Mouse (Mus musculus) kidney, postnatal 0 days (tissue): Measurements from ENCODE around the gene Foxd1. TPM values are rescaled to one million over a fixed set of nuclear protein-coding genes. Genes with fewer than 3 reads are reported as not detected.

Experiments used
- ATAC-seq: fragments of 200-750 bp; cut with Nextera tagmentation; replicated peaks from 2 replicates; pipeline ENCODE4 v1.8.0; 2017; ENCODE audit warnings: low read depth, moderate number of reproducible peaks, moderate TSS enrichment, moderate library complexity; ENCODE audit not compliant: low FRiP score
- DNase-seq: peaks from one replicate; pipeline ENCODE4 v3.0.0-alpha.2; 2016; ENCODE audit warnings: low spot score
- H3K27ac ChIP-seq: fragments of 300-500 bp; sonication (generic); 2 replicates; pipeline ENCODE4 v1.5.1; 2014; ENCODE audit warnings: mild to moderate bottlenecking
- H3K27me3 ChIP-seq: fragments of 300-500 bp; sonication (generic); 2 replicates; pipeline ENCODE4 v1.6.1; 2014; ENCODE audit warnings: low read length, mixed read lengths; ENCODE audit not compliant: insufficient read depth
- H3K36me3 ChIP-seq: fragments of 300-500 bp; sonication (generic); 2 replicates; pipeline ENCODE4 v1.6.1; 2014; ENCODE audit warnings: low read length, mixed read lengths; ENCODE audit not compliant: insufficient read depth
- H3K4me1 ChIP-seq: fragments of 300-500 bp; sonication (generic); replicated peaks from 2 replicates; pipeline ENCODE4 v1.6.1; 2014; ENCODE audit warnings: antibody characterized with exemption, low read length, mixed read lengths; ENCODE audit not compliant: insufficient read depth
- H3K4me2 ChIP-seq: fragments of 300-500 bp; sonication (generic); 2 replicates; pipeline ENCODE4 v1.6.1; 2014; ENCODE audit warnings: mild to moderate bottlenecking, low read length, moderate library complexity, mixed read lengths
- H3K4me3 ChIP-seq: fragments of 300-500 bp; sonication (generic); replicated peaks from 2 replicates; pipeline ENCODE4 v1.5.1; 2014; ENCODE audit warnings: low read depth, low read length
- H3K9ac ChIP-seq: fragments of 300-500 bp; sonication (generic); 2 replicates; pipeline ENCODE4 v1.6.1; 2014; ENCODE audit warnings: low read depth, low read length
- H3K9me3 ChIP-seq: fragments of 300-500 bp; sonication (generic); replicated peaks from 2 replicates; pipeline ENCODE4 v1.6.1; 2016; ENCODE audit warnings: low read length, inconsistent platforms, mixed read lengths
- CTCF ChIP-seq: IDR thresholded peaks from 2 replicates; pipeline ENCODE4 v1.5.1; 2016; ENCODE audit warnings: antibody characterized with exemption, low read depth, mild to moderate bottlenecking, moderate library complexity
- WGBS: fragments of 180-500 bp; shearing (Covaris S2); extraction: QIAGEN DNeasy Blood & Tissue Kit; methylation state at CpG from one replicate; pipeline ENCODE4 v1.1.7; 2014; 5-methylcytosine and 5-hydroxymethylcytosine counted together
- polyA plus RNA-seq: library from polyadenylated mRNA; unstranded; fragments of >200 nt; fragmentation: Nextera tagmentation; extraction: Ambion mirVana; gene quantifications from 2 replicates; pipeline ENCODE4 v1.2.1, GENCODE M21; 2015

Foxd1 gene
- polyA plus RNA-seq, 1 experiment from 2014 or later = 3.4 TPM

DNA sequence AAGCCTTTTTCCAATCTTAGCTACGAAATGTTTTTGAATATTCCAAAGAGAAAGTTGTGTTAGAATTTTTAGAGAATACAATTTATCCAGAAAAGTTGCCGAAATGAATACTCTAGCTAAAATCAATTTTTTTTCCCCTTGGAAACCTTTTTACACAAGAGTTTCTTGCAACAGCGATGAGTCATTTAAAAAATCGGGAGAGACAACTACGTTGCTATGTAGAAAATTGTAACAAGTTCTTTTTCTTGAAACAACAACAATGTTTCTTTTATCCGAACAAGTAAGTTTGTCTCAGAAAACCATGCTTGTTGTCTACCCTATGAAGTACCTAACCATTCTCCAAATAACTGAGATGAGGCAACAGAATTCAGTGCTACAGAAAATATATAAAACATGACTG lies 36.1 kb upstream of the Foxd1 start:
- WGBS = 88% methylated on average over 6 of the region's 6 CpGs
- no peaks in the 10 kb centered on the region for H3K27me3 ChIP-seq
- no peak for TF ChIP-seq CTCF

DNA sequence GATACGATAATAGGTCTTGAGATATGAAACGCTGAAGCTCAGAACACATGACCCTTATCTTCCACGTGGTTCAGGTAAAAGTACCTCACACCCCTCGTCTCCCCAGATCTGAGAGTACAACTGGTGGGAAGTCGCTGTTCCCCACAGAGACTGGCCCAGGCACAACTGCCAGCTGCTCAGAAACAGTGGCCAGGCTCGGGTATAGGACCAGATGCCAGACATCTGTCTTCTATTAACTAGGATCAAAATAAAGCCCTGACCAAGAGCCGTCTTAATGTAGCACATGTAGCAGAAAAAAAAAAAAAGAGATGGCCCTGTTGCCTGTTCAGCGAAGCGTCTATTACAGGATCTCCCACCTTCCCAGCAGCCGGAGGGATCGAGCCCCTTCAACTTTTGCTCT lies 29.0 kb upstream of the Foxd1 start:
- Histone ChIP-seq H3K4me2 (no peak overlapping the region), H3K27ac (no peak overlapping the region), H3K36me3 (no peaks in the 10 kb centered on the region), H3K4me3 (no peak overlapping the region), H3K9ac (no peak overlapping the region), H3K9me3 (no peaks in the 10 kb centered on the region), H3K4me1 (no peaks in the 10 kb centered on the region), H3K27me3 (no peaks in the 10 kb centered on the region)
- DNase-seq (no peak), ATAC-seq (no peak)
- 79% methylated on average over 11 of the region's 11 CpGs for WGBS
- TF ChIP-seq CTCF = no peak

More for the DNA sequence above, 36.1 kb upstream of the Foxd1 start:
- H3K36me3 ChIP-seq = 0 out of 2 replicates have a peak, but pooled peaks cover 3% of the 10 kb centered on the region
- ATAC-seq = no peak
- no peak for DNase-seq
- no peaks in the 10 kb centered on the region for H3K9me3 ChIP-seq
- H3K27ac ChIP-seq = no peak overlapping the region
- H3K4me3 ChIP-seq = no peak overlapping the region
- H3K4me2 ChIP-seq = peak overlapping the region; percentile 67; the same call in 1 of the 2 replicates
- peaks cover 7% of the 10 kb centered on the region; the same call in 1 of the 2 replicates for H3K4me1 ChIP-seq
- no peak overlapping the region for H3K9ac ChIP-seq

DNA sequence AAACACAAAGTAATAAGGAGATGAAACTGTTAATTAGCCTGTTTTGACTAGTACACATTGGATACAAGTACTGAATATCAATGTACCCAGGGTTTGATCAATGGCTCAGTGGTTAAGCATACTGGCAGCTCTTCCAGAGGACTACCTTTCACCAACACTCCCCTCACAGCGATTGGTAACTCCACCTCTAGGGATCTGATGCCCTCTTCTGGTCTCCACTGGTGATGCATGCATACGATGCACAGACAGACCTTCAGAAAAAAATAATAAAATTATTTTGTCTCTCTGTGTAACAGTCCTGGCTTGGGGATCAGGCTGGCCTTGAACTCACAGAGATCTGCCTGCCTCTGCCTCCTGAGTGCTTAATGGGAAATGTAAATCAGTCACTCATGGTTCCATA lies 21.9 kb upstream of the Foxd1 start:
- Histone ChIP-seq H3K27ac (no peak overlapping the region), H3K36me3 (no peaks in the 10 kb centered on the region), H3K4me3 (no peak overlapping the region), H3K4me1 (no peaks in the 10 kb centered on the region), H3K4me2 (no peak overlapping the region), H3K27me3 (no peaks in the 10 kb centered on the region), H3K9ac (no peak overlapping the region), H3K9me3 (no peaks in the 10 kb centered on the region)
- DNase-seq (peak; percentile 40), ATAC-seq (no peak)
- peak; percentile 63 for TF ChIP-seq CTCF
- WGBS = 47% methylated on average over 2 of the region's 2 CpGs

DNA sequence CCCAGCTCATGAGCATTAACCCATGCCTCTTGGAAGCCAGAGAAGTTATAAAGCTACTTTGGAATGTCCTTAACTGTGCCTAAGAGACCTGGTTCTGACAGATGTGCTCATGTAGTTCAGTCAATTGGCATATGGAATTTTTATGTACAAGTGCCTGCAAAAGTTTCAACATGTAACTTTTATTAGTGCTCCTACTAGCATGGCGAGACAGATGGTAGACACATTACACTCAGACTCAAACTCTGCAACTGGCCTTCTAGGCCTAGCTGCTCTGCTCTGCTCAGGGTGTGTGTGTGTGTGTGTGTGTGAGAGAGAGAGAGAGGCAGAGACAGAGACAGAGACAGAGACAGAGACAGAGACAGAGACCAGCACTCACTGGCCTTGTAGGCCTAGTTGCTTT lies 17.8 kb upstream of the Foxd1 start:
- H3K9ac ChIP-seq = no peak overlapping the region
- H3K4me3 ChIP-seq = no peak overlapping the region
- no peak for DNase-seq
- H3K9me3 ChIP-seq = no peaks in the 10 kb centered on the region
- no peaks in the 10 kb centered on the region for H3K36me3 ChIP-seq
- 93% methylated on average over 1 of the region's 1 CpGs for WGBS
- no peak overlapping the region for H3K27ac ChIP-seq
- H3K4me2 ChIP-seq = no peak overlapping the region
- no peaks in the 10 kb centered on the region for H3K4me1 ChIP-seq
- no peak for ATAC-seq
- no peak for TF ChIP-seq CTCF
- H3K27me3 ChIP-seq = no peaks in the 10 kb centered on the region

DNA sequence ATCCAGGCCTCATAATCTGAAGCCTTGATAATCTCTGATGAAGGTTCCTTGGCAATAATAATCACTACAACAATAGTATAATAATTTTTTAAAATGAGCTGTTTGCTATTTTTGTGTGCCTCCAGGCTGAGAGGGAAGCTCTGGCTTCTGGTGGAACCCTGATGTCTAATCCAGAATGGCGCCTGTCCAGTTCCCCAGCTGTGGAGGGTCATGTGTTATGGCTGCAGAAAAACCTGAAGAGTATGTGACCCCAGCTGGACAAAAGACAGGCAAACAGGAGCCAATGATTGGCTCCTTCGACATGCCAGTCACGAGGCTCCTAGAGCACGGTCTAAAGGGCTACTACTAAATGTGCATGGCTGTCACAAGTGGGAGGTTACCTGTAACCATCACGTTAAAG lies 13.5 kb upstream of the Foxd1 start:
- WGBS = 74% methylated on average over 5 of the region's 5 CpGs
- ATAC-seq = no peak
- DNase-seq = no peak
- Histone ChIP-seq H3K36me3 (no peaks in the 10 kb centered on the region), H3K27ac (no peak overlapping the region), H3K9me3 (no peaks in the 10 kb centered on the region), H3K9ac (no peak overlapping the region), H3K4me1 (no peaks in the 10 kb centered on the region), H3K27me3 (0 out of 2 replicates have a peak, but pooled peaks cover 3% of the 10 kb centered on the region), H3K4me2 (no peak overlapping the region), H3K4me3 (no peak overlapping the region)
- TF ChIP-seq CTCF = no peak

DNA sequence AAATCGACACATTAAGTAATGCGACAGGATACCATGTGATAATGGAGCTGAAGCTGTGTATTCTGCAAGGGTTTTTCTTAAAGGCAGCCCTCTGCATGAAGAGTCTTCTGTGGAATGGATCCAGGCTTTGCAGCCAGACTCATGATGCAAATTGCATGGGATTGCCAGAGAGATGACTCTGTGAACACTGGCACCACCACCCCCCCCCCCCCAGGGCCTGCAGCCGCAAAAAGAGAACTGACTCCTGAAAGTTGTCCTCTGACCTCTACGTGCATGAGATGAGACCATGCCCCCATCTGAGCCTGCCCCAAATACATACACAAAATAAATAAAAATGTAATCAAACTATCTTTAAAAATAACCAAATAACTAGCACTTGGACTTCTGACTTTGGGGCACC lies 4.6 kb upstream of the Foxd1 start:
- Histone ChIP-seq H3K27ac (no peak overlapping the region), H3K9ac (no peak overlapping the region), H3K27me3 (peaks cover 47% of the 10 kb centered on the region), H3K4me3 (no peak overlapping the region), H3K4me1 (peaks cover 10% of the 10 kb centered on the region; the same call in 1 of the 2 replicates), H3K4me2 (no peak overlapping the region), H3K36me3 (no peaks in the 10 kb centered on the region), H3K9me3 (no peaks in the 10 kb centered on the region)
- WGBS = 84% methylated on average over 4 of the region's 4 CpGs
- ATAC-seq (no peak), DNase-seq (no peak)
- no peak for TF ChIP-seq CTCF

DNA sequence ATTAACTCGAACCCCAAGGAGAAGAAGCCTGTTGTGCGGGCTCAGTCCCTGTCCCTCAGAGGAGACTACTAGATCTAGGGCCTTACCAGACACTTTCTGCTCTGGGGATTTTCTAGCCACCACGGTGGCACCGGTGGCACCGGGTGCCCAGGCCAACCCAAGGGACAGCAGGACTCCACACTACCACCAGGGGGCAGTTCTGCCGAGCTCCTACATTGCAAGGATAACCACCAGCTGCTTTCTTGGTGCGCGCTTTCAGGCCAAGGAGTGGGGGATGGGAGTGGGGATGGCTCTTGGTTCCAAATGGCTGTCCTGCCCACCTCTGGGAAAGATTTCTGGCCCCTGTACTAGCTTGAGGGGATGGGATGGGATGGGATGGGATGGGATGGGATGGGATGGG lies 2.5 kb upstream of the Foxd1 start:
- peak; percentile 74 for TF ChIP-seq CTCF
- WGBS = 21% methylated on average over 8 of the region's 8 CpGs
- DNase-seq (no peak), ATAC-seq (no peak)
- H3K9me3 ChIP-seq = no peaks in the 10 kb centered on the region
- H3K36me3 ChIP-seq = no peaks in the 10 kb centered on the region
- no peak overlapping the region for H3K9ac ChIP-seq
- H3K27ac ChIP-seq = no peak overlapping the region
- H3K4me1 ChIP-seq = peaks cover 14% of the 10 kb centered on the region; the same call in 1 of the 2 replicates
- no peak overlapping the region for H3K4me2 ChIP-seq
- H3K27me3 ChIP-seq = peaks cover 58% of the 10 kb centered on the region
- H3K4me3 ChIP-seq = no peak overlapping the region
